Mouse (Mus musculus) ES-Bruce4 (cell line): Measurements from ENCODE around the gene Tbl3. TPM values are rescaled to one million over a fixed set of nuclear protein-coding genes. Genes with fewer than 3 reads are reported as not detected.
"Not testable (repeated sequence)": the region's sequence is repeated elsewhere in the genome, so short reads cannot be mapped to it uniquely, and the experiment has no call there.

Experiments
- H3K27ac ChIP-seq: 2 replicates; pipeline ENCODE4 v1.5.1; 2012; ENCODE audit warnings: low read length, inconsistent platforms; ENCODE audit not compliant: insufficient read depth
- H3K27me3 ChIP-seq: 2 replicates; pipeline ENCODE4 v1.6.1; 2012; ENCODE audit warnings: mild to moderate bottlenecking, low read length, inconsistent platforms; ENCODE audit not compliant: control insufficient read depth, poor library complexity, insufficient read depth, severe bottlenecking
- H3K36me3 ChIP-seq: 2 replicates; pipeline ENCODE4 v1.6.1; 2012; ENCODE audit warnings: inconsistent platforms, mild to moderate bottlenecking, low read length, moderate library complexity; ENCODE audit not compliant: control insufficient read depth, poor library complexity, insufficient read depth, severe bottlenecking
- H3K4me1 ChIP-seq: one replicate; pipeline ENCODE4 v1.8.1; 2011; ENCODE audit warnings: low read length; ENCODE audit not compliant: control insufficient read depth, insufficient read depth
- H3K4me3 ChIP-seq: 2 replicates; pipeline ENCODE4 v1.5.1; 2011; ENCODE audit warnings: low read depth, mild to moderate bottlenecking, low read length
- H3K9ac ChIP-seq: 2 replicates; pipeline ENCODE4 v1.6.1; 2012; ENCODE audit warnings: low read depth, mild to moderate bottlenecking, inconsistent platforms; ENCODE audit not compliant: poor library complexity, severe bottlenecking
- H3K9me3 ChIP-seq: replicated peaks from 2 replicates; pipeline ENCODE4 v1.6.1; 2012; ENCODE audit warnings: mild to moderate bottlenecking, low read length, inconsistent platforms; ENCODE audit not compliant: control insufficient read depth, poor library complexity, insufficient read depth, severe bottlenecking
- CTCF ChIP-seq: IDR thresholded peaks from one replicate; pipeline ENCODE4 v1.8.1; 2011; ENCODE audit warnings: low read depth, low read length
- EP300 ChIP-seq: IDR thresholded peaks from 2 replicates; pipeline ENCODE4 v1.6.1; 2011; ENCODE audit warnings: low read depth, low read length; ENCODE audit not compliant: insufficient read depth
- POLR2A ChIP-seq: IDR thresholded peaks from one replicate; pipeline ENCODE4 v1.8.1; 2011; ENCODE audit warnings: low read length; ENCODE audit not compliant: insufficient read depth
- polyA plus RNA-seq: library from polyadenylated mRNA; stranded (reverse); fragments of >200 nt; gene quantifications from 2 replicates; pipeline ENCODE4 v1.2.4, GENCODE M21; 2011; ENCODE audit warnings: low read depth; ENCODE audit not compliant: missing spikeins, insufficient read depth, insufficient read length

Gene Tbl3
- polyA plus RNA-seq, 1 experiment = 44.4 TPM

DNA sequence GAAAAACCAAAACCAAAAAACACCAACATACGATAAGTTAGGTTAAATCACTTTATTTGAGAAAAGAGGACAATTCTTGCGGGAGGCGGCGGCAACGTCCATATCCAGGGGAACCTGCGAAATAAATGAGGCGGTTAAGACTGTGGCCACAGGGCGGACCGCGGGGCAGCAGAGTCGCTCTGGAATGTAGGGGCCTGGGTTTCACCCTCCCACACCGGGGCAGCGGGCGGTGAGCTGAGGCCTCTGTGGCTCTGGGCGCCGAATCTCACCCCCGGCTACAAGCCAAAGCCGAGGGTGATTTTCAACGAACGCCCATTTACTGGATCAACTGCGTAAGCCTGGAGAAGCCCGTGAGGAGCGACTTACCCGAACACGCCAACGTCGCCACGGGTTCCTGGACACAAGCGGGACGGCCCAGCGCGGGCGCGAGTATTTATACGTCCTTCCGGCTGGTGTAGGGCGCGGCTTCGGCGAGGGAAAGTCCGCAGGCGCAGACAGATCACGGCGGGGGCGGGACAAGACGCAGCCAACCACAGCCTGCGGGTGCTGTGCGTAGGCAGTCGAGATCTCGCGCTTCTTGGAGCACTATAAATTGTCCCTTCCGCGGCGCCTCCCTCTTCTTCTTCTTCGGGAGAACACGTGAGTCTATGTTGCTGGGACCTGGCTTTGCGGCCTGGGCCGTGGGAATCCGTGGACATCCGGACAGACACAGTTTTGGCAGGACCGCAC, 12.2 kb upstream of the Tbl3 start:
- peak overlapping the region; percentile 93 for H3K4me3 ChIP-seq
- peak overlapping the region; percentile 14; the same call in 1 of the 2 replicates for H3K27ac ChIP-seq
- no peaks in the 10 kb centered on the region for H3K9me3 ChIP-seq
- peaks cover 32% of the 10 kb centered on the region for H3K36me3 ChIP-seq
- H3K4me1 ChIP-seq = no peaks in the 10 kb centered on the region
- H3K9ac ChIP-seq = peak overlapping the region; percentile 92
- H3K27me3 ChIP-seq = no peaks in the 10 kb centered on the region
- no peak for TF ChIP-seq EP300
- TF ChIP-seq POLR2A = peak; percentile 90

DNA sequence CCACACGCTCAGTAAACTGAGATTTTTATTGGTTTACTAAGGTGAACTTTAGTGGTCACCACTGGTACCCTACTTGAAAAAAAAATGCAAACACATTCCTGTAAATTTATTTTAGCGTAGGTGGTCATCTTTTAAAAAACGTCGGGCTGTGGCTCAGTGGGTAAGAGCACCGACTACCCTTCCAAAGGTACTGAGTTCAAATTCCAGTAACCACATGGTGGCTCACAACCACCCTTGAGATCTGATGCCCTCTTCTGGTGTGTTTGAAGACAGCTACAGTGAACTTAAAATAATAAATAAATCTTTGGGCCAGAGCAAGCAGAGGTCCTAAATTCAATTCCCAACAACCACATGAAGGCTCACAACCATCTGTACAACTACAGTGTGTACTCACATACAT, 11.5 kb upstream of the Tbl3 start:
- not testable (repeated sequence) for H3K27me3 ChIP-seq, H3K4me1 ChIP-seq, H3K27ac ChIP-seq, H3K9me3 ChIP-seq
- peaks cover 32% of the 10 kb centered on the region for H3K36me3 ChIP-seq
- H3K9ac ChIP-seq = peak overlapping the region; percentile 86
- H3K4me3 ChIP-seq = peak overlapping the region; percentile 93

DNA sequence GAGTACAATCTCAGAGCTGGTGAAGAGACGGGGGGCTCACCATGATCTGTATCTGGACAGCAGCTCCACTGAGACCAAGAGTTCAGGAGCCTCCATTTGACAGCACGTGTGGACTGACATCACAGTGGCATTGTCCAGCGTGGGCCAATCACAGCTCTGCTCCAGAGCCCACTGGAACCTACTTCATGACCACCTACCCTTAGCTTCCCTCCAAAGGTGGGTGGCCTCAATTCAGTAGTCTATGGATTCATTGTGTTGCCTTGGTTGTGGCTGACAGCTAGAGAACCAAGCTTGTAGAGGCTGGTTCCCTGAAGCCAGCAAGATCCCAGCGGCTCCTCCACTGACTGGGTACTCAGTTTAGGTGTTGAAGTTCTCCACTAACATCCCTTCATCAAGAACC, 10.5 kb upstream of the Tbl3 start, which contains the start of the genes Rnf151 and Rps2:
Rnf151 (minus strand) TSS at position 121 of the 400 bp plus-strand sequence.
Rps2 (plus strand) TSS at position 174 of the 400 bp plus-strand sequence.
- Histone ChIP-seq H3K36me3 (peaks cover 32% of the 10 kb centered on the region), H3K4me1 (no peaks in the 10 kb centered on the region), H3K27me3 (no peaks in the 10 kb centered on the region), H3K9me3 (no peaks in the 10 kb centered on the region), H3K27ac (no peak within 1 kb of the TSS), H3K4me3 (peak within 1 kb of the TSS; percentile 93), H3K9ac (peak within 1 kb of the TSS; percentile 86)
- TF ChIP-seq CTCF (no peak), POLR2A (no peak), EP300 (no peak)

DNA sequence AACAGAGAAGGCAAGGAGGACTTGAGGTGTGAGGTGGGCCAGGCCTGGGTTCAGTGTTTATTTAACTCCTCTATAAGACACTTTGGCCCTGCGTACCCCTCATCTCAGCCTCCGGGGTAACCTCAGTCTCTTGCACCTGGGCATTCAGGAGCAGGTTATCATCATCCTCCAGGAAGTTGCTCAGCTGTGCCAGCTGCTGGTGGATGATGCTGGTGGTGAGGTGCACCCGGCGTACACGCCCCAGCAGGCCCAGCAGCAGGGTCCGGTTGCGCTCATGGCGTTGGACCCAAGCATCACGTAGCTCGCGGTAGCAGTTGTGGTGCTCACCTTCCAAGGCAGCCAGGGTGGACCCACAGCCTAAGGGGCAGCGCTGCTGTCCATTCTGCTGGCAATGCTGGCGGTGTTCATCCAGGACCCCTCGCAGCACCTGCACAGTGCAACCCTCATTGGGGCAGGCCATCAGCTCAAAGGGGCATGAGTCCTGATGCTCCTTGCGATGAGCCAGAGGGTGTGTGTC, 8.8 kb upstream of the Tbl3 start:
- H3K27ac ChIP-seq = no peak overlapping the region
- H3K36me3 ChIP-seq = peaks cover 19% of the 10 kb centered on the region
- H3K9ac ChIP-seq = no peak overlapping the region
- H3K4me3 ChIP-seq = no peak overlapping the region
- no peaks in the 10 kb centered on the region for H3K4me1 ChIP-seq
- TF ChIP-seq POLR2A (no peak), CTCF (no peak), EP300 (no peak)
- H3K27me3 ChIP-seq = no peaks in the 10 kb centered on the region
- H3K9me3 ChIP-seq = no peaks in the 10 kb centered on the region

DNA sequence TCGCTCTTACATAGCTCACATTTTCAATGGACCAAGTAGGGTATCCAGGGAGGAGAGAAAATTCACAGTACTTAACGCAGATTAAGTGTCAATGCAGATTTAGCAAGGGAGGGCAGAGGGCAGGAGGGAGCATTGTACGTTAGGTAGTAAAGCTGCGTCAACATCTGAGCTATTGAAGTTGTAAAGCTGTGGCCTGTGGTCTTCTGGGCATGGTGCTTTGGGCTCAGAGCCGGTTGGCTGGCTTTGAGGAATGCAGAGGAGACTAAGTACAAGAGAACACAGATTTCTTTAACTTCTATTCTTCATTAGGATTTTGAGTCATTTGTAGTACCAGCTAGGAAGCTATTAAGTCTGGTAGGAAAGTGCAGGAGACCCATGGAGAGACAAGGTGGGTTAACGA, 8.1 kb upstream of the Tbl3 start:
- TF ChIP-seq CTCF = no peak
- no peak for TF ChIP-seq POLR2A
- no peak for TF ChIP-seq EP300
- no peak overlapping the region for H3K9ac ChIP-seq
- H3K4me3 ChIP-seq = no peak overlapping the region
- H3K36me3 ChIP-seq = peaks cover 14% of the 10 kb centered on the region
- no peaks in the 10 kb centered on the region for H3K4me1 ChIP-seq
- no peaks in the 10 kb centered on the region for H3K9me3 ChIP-seq
- H3K27me3 ChIP-seq = no peaks in the 10 kb centered on the region
- no peak overlapping the region for H3K27ac ChIP-seq

DNA sequence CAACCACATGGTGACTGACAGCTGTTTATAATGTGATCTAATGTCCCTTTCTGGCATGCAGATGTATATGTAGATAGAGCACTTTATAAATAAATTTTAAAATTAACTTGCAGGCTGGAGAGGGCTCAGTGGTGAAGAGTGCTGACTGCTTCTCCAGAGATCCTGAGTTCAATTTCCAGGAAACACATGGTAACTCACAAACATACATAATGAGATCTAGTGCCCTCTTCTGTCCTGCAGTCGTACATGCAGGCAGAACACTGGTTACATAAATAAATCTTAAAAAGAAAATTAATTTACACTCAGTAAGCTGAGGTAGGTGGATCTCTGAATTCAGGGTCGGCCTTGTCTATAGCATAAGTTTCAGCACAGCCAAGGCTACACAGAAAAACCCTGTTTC, 1.2 kb upstream of the Tbl3 start:
- Histone ChIP-seq H3K4me1 (no peaks in the 10 kb centered on the region), H3K4me3 (no peak overlapping the region), H3K27ac (no peak overlapping the region), H3K27me3 (no peaks in the 10 kb centered on the region), H3K9ac (no peak overlapping the region; the same call in 1 of the 2 replicates), H3K36me3 (peaks cover 10% of the 10 kb centered on the region), H3K9me3 (no peaks in the 10 kb centered on the region)
- no peak for TF ChIP-seq POLR2A
- TF ChIP-seq EP300 = no peak
- TF ChIP-seq CTCF = no peak
